Mouse (Mus musculus) liver, embryonic 14.5 days (tissue): ENCODE data around the gene Dnm2.

Source experiments
- CTCF ChIP-seq: IDR thresholded peaks from 2 replicates; pipeline ENCODE4 v1.5.1; 2016; ENCODE audit warnings: antibody characterized with exemption, low read depth, control low read depth
- EP300 ChIP-seq: IDR thresholded peaks from 2 replicates; pipeline ENCODE4 v1.6.1; 2016; ENCODE audit warnings: antibody characterized with exemption, low read depth

DNA sequence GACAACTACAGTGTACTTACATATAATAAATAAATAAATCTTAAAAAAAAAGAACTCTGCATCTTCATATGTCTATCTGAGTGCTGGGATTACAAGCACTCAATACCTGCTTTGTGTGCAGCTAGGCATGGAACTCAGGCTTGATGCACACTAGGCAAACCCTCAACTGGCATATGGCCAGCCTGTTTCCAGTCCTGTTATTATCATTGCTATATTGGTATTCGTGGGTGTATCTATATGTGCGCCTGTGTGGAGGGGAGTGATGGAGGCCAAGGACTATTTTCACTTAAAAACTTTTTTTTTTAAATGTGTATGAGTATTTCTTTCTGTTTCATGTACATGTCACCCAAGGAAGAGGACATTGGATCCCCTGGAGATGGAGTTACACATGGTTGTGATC is 9.7 kb downstream of the Dnm2 start:
- TF ChIP-seq EP300 (no peak), CTCF (no peak)
